In genomic region chr11:23303126-23303525, GRCm38 (mm10) we compare ENCODE assay signal across 23 mouse cellular contexts.
"Had no signal": no experiment of that assay in that cellular context is flagged by ENCODE, and none has a peak within 500 bp of the region (broad histone marks: within the 10 kb centered on the region; RNA-seq: fewer than 3 reads in every experiment).

No protein-coding gene starts in this region.

- ATAC-seq: forebrain, postnatal 0 days; hindbrain, postnatal 0 days; intestine, embryonic 16.5 days; liver, embryonic 12.5 days had no signal

- H3K27me3 ChIP-seq: heart, embryonic 13.5 days; heart, embryonic 15.5 days; hindbrain, embryonic 13.5 days; hindbrain, embryonic 15.5 days; limb, embryonic 13.5 days; limb, embryonic 15.5 days; liver, embryonic 12.5 days had no signal

- H3K9ac ChIP-seq: forebrain, postnatal 0 days; heart, embryonic 13.5 days; heart, embryonic 15.5 days; hindbrain, embryonic 13.5 days; hindbrain, embryonic 15.5 days; limb, embryonic 13.5 days; limb, embryonic 15.5 days; liver, embryonic 12.5 days; liver, embryonic 14.5 days had no signal

- DNase-seq: forebrain, postnatal 0 days; gastrocnemius, postnatal 14 days; gastrocnemius, postnatal 36 days; heart, adult 11 months; heart, adult 2 months; heart, postnatal 14 days; heart, postnatal 36 days; kidney, adult 11 months; kidney, postnatal 14 days; layer of hippocampus, adult 9-11 months; layer of hippocampus, postnatal 36 days; left cerebral cortex, postnatal 4 days had no signal

- H3K27ac ChIP-seq: heart, adult 2 months; heart, embryonic 13.5 days; heart, embryonic 15.5 days; hindbrain, embryonic 13.5 days; hindbrain, embryonic 15.5 days; hindbrain, postnatal 0 days; limb, embryonic 13.5 days; limb, embryonic 15.5 days; liver, embryonic 12.5 days; liver, embryonic 14.5 days had no signal

- H3K4me1 ChIP-seq: limb, embryonic 13.5 days had no signal

- H3K9me3 ChIP-seq: heart, embryonic 13.5 days; heart, embryonic 15.5 days; hindbrain, embryonic 13.5 days; hindbrain, embryonic 15.5 days; limb, embryonic 13.5 days; limb, embryonic 15.5 days; liver, embryonic 12.5 days had no signal

- H3K4me2 ChIP-seq: heart, embryonic 11.5 days; heart, embryonic 13.5 days; heart, embryonic 15.5 days; hindbrain, embryonic 13.5 days; hindbrain, embryonic 15.5 days; limb, embryonic 13.5 days; limb, embryonic 15.5 days; liver, embryonic 12.5 days had no signal

- H3K4me3 ChIP-seq: heart, adult 2 months; heart, embryonic 13.5 days; heart, embryonic 15.5 days; hindbrain, embryonic 13.5 days; hindbrain, embryonic 15.5 days; limb, embryonic 13.5 days; limb, embryonic 15.5 days; liver, embryonic 12.5 days had no signal
